Mouse (Mus musculus) brain, adult 2 months (tissue): Measurements from ENCODE around the gene Arl15.

Experiments
- DNase-seq: peaks from one replicate; pipeline ENCODE4 v3.0.0; 2011; ENCODE audit warnings: low read depth, low spot score

Gene Arl15

GRCm38 (mm10) chr13:113800246-113800645 is 5.9 kb downstream of the Arl15 start:
- DNase-seq: no peak

- DNase-seq: no peak
Measured at GRCm38 (mm10) chr13:113802571-113802970, 8.3 kb downstream of the Arl15 start.

GRCm38 (mm10) chr13:113811141-113811540 is 16.8 kb downstream of the Arl15 start:
- no peak for DNase-seq

- no peak for DNase-seq
Measured at GRCm38 (mm10) chr13:113811910-113812592, 17.7 kb downstream of the Arl15 start.

GRCm38 (mm10) chr13:113812593-113812975 is 18.3 kb downstream of the Arl15 start:
- no peak for DNase-seq

- DNase-seq: no peak
Measured at GRCm38 (mm10) chr13:113814121-113814520, 19.8 kb downstream of the Arl15 start.

- peak; percentile 82 for DNase-seq
Measured at GRCm38 (mm10) chr13:113815697-113816420, 21.6 kb downstream of the Arl15 start.

GRCm38 (mm10) chr13:113816421-113816810 is 22.1 kb downstream of the Arl15 start:
- DNase-seq: no peak

- DNase-seq: no peak
Measured at GRCm38 (mm10) chr13:113819006-113819405, 24.7 kb downstream of the Arl15 start.

GRCm38 (mm10) chr13:113820176-113820575 is 25.9 kb downstream of the Arl15 start:
- DNase-seq: no peak

GRCm38 (mm10) chr13:113821891-113822290 is 27.6 kb downstream of the Arl15 start:
- DNase-seq: peak; percentile 85

GRCm38 (mm10) chr13:113824027-113824426 is 29.7 kb downstream of the Arl15 start:
- no peak for DNase-seq

GRCm38 (mm10) chr13:113828633-113829032 is 34.3 kb downstream of the Arl15 start:
- DNase-seq: no peak

- DNase-seq: peak; percentile 83
Measured at GRCm38 (mm10) chr13:113829079-113829478, 34.8 kb downstream of the Arl15 start.

- no peak for DNase-seq
Measured at GRCm38 (mm10) chr13:113830805-113831204, 36.5 kb downstream of the Arl15 start.

GRCm38 (mm10) chr13:113832947-113833346 is 38.6 kb downstream of the Arl15 start:
- no peak for DNase-seq

GRCm38 (mm10) chr13:113835921-113836320 is 41.6 kb downstream of the Arl15 start:
- DNase-seq: no peak

- DNase-seq: no peak
Measured at GRCm38 (mm10) chr13:113838601-113839576, 44.6 kb downstream of the Arl15 start.

- DNase-seq: no peak
Measured at GRCm38 (mm10) chr13:113840421-113840820, 46.1 kb downstream of the Arl15 start.

- no peak for DNase-seq
Measured at GRCm38 (mm10) chr13:113842411-113843309, 48.4 kb downstream of the Arl15 start.

- DNase-seq: no peak
Measured at GRCm38 (mm10) chr13:113843310-113843649, 49.0 kb downstream of the Arl15 start.
